Mouse (Mus musculus): ENCODE data around the gene S100pbp.

DNA sequence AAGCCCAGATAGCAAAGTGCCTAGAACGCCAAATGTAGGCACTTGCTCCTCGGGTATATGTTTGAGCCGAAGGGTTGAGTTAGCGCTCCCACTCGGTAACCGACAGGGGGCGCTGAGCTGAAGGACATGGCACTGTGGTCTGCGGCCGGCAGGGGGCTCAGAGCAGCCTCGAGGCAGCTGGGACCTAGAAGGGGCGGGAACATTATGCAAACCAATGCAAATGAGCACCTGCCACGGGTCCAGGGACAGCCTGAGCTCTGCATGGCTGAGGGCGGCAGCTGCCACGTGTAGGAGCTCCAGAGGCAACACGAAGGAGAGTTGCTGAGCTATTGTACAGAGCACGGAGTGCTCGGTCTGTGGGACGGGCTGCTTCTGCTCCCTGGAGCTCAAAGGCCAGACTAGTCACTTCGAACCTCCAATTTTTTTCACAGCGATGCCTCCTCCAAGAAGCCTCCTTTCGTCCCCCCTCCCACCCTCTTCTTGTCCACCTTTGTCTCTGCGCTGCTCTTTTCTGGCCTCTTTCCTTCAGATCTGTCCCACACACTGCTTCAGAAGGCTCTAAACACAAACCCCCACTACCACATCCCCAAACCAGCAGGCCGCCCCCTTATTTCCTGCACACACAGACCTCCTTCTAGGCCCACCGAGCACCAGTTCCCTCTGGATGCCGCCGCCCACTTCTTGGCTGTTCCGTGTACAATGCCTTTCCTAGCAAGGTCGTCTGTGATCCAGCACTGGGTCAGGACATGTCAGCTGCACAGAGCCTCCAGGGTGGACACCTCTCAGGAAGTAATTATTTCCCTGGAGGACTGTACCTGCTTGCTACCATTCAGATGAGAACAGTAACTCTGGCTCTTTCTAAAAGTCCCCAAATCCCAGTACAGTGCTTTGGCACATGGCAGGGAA lies 76.2 kb downstream of the S100pbp start:
- TF ChIP-seq CTCF (conservative IDR thresholded peaks at IDR 0.05; ENCODE audit: low read length) (peak; percentile 95), POU5F1 (IDR thresholded peaks at IDR 0.05; ENCODE audit: borderline replicate concordance, low read length) (no peak), NANOG (IDR thresholded peaks at IDR 0.05; ENCODE audit: borderline replicate concordance, low read length) (no peak)
